Mouse (Mus musculus) midbrain, postnatal 0 days (tissue): ENCODE data around the gene Fkbp5. TPM values are rescaled to one million over a fixed set of nuclear protein-coding genes. Genes with fewer than 3 reads are reported as not detected.

Experiments used
- ATAC-seq: fragments of 200-750 bp; cut with Nextera tagmentation; 2 replicates; pipeline ENCODE4 v1.8.0; 2017; ENCODE audit warnings: moderate number of reproducible peaks, mild to moderate bottlenecking, moderate TSS enrichment, moderate library complexity; ENCODE audit not compliant: low FRiP score
- DNase-seq: peaks from one replicate; pipeline ENCODE4 v3.0.0-alpha.2; 2015; ENCODE audit warnings: low spot score
- H3K27ac ChIP-seq: fragments of 300-500 bp; sonication (generic); 2 replicates; pipeline ENCODE4 v1.5.1; 2014; ENCODE audit warnings: low read depth, mild to moderate bottlenecking, low read length, mixed read lengths
- H3K27me3 ChIP-seq: fragments of 300-500 bp; sonication (generic); 2 replicates; pipeline ENCODE4 v1.6.1; 2014; ENCODE audit warnings: low read length, control low read depth, mixed read lengths; ENCODE audit not compliant: insufficient read depth
- H3K36me3 ChIP-seq: fragments of 300-500 bp; sonication (generic); 2 replicates; pipeline ENCODE4 v1.6.1; 2014; ENCODE audit warnings: low read length, control low read depth, mixed read lengths; ENCODE audit not compliant: insufficient read depth
- H3K4me1 ChIP-seq: fragments of 300-500 bp; sonication (generic); 2 replicates; pipeline ENCODE4 v1.6.1; 2014; ENCODE audit warnings: mild to moderate bottlenecking, control low read depth, antibody characterized with exemption, low read length, mixed read lengths; ENCODE audit not compliant: insufficient read depth
- H3K4me2 ChIP-seq: fragments of 300-500 bp; sonication (generic); 2 replicates; pipeline ENCODE4 v1.6.1; 2014; ENCODE audit warnings: low read depth, mild to moderate bottlenecking, low read length, mixed read lengths; ENCODE audit not compliant: poor library complexity, severe bottlenecking
- H3K4me3 ChIP-seq: fragments of 300-500 bp; sonication (generic); 2 replicates; pipeline ENCODE4 v1.5.1; 2014; ENCODE audit warnings: low read depth, mild to moderate bottlenecking, low read length, moderate library complexity
- H3K9ac ChIP-seq: fragments of 300-500 bp; sonication (generic); replicated peaks from 2 replicates; pipeline ENCODE4 v1.6.1; 2014; ENCODE audit warnings: mild to moderate bottlenecking, low read length, moderate library complexity, mixed read lengths; ENCODE audit not compliant: poor library complexity, severe bottlenecking
- H3K9me3 ChIP-seq: fragments of 300-500 bp; sonication (generic); 2 replicates; pipeline ENCODE4 v1.6.1; 2016; ENCODE audit warnings: low read length, control low read depth
- CTCF ChIP-seq: IDR thresholded peaks from 2 replicates; pipeline ENCODE4 v1.5.1; 2016; ENCODE audit warnings: antibody characterized with exemption, mild to moderate bottlenecking
- WGBS: fragments of 180-500 bp; shearing (Covaris S2); extraction: QIAGEN DNeasy Blood & Tissue Kit; methylation state at CpG from one replicate; pipeline ENCODE4 v1.1.7; 2014; 5-methylcytosine and 5-hydroxymethylcytosine counted together
- polyA plus RNA-seq: library from polyadenylated mRNA; unstranded; fragments of >200 nt; fragmentation: Nextera tagmentation; extraction: Ambion mirVana; gene quantifications from 2 replicates; pipeline ENCODE4 v1.2.1, GENCODE M21; 2015
- total RNA-seq: library from RNA; depleted of rRNA; stranded (reverse); fragments of >200 nt; gene quantifications from 2 replicates; pipeline ENCODE4 v1.2.3, GENCODE M21; 2014

Fkbp5 gene
- total and polyA plus RNA-seq, 2 experiments from 2014 or later = 22.5 to 29.9 TPM

DNA sequence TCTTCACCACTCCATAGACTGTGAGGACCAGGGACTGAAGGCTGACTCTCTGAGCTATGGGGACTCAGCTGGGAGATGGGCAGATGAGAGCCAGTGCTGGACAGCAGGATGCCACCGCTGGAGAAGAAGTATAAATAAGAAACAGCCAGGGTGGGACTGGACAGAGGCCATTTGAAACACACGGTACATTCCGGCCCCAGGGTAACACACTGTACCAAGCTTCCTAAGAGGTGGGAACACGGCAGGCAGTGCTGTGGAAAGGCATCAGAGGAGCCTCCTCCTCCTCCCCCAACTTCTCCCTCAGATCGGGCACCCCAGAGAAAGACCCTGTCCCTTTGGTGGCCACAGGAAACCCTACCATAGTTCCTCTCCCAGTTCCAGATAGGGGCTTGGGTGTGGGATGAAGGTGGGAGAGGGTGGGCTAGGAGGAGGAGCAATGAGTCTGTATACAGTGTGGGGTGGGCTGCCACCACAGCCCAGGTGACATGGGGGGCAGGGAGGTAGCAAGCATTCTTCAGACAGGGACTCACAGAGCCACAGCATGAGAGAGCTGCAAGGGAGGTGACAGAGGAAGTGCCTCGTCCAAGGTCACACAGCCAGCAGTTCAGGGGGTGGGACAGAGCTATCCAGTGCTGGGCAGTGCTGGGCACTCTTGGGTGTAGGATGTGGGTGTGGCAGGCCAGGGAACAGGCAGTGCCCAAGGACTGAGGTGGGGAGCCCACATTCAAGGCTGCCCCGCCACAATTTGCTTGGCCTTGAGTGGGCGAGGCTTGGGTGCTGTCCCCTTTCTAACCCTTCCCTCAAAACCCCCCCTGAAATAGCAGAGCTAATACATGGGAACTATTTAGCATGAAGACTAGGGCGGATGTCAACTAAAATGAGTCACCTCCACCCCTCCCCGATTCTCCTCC, 1.6 kb downstream of the Fkbp5 start:
- Histone ChIP-seq H3K9me3 (no peaks in the 10 kb centered on the region), H3K27ac (no peak overlapping the region), H3K4me2 (no peak overlapping the region), H3K4me3 (no peak overlapping the region), H3K36me3 (no peaks in the 10 kb centered on the region), H3K4me1 (peaks cover 3% of the 10 kb centered on the region; the same call in 1 of the 2 replicates), H3K9ac (no peak overlapping the region), H3K27me3 (0 out of 2 replicates have a peak, but pooled peaks cover 4% of the 10 kb centered on the region)
- ATAC-seq (no peak), DNase-seq (no peak)
- no peak for TF ChIP-seq CTCF
- 73% methylated on average over 10 of the region's 10 CpGs for WGBS

DNA sequence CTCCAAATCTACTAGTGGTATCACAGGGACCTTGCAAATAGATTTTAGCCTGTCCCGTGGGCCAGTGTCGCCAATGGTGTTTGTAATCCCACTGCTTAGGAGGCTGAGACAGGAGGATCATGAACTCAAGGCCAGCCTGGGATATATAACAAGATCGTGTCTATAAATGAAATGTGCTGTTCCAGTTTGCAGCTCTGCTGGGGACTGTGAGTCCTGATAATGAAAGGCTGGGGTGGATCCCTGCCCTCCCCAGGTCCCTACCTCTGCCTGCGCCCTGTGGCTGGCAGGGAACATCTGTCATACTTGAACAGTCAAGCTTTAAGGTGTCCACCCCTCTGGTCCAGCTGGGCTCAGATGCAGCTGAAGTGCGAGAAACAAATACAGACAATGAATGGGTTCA, 2.8 kb downstream of the Fkbp5 start:
- Histone ChIP-seq H3K9me3 (no peaks in the 10 kb centered on the region), H3K4me1 (peaks cover 3% of the 10 kb centered on the region; the same call in 1 of the 2 replicates), H3K4me3 (no peak overlapping the region), H3K9ac (no peak overlapping the region), H3K4me2 (no peak overlapping the region), H3K27ac (no peak overlapping the region), H3K36me3 (no peaks in the 10 kb centered on the region), H3K27me3 (0 out of 2 replicates have a peak, but pooled peaks cover 7% of the 10 kb centered on the region)
- ATAC-seq (no peak), DNase-seq (no peak)
- TF ChIP-seq CTCF = no peak
- WGBS = 57% methylated on average over 5 of the region's 5 CpGs

DNA sequence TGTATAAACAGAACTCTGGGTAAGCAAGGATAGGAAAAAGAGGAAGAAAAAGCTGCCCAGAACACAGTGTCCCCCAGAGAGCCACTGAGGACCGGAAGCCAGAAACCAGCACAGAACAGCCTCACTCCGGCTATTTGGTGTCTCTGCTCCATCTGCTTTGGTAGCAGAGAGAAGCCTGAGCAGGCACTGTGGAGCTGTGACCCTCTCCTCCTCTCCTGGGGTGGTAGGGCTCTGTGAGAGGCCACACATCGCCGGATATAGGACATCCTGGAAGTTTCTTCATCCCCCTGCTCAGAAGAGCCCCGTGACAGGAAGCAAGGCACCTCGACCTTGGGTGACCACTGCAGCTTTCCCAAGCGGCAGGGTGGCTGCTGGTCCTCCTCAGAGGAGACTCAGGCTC, 3.5 kb downstream of the Fkbp5 start:
- Histone ChIP-seq H3K4me3 (no peak overlapping the region), H3K9me3 (no peaks in the 10 kb centered on the region), H3K36me3 (no peaks in the 10 kb centered on the region), H3K9ac (no peak overlapping the region), H3K27me3 (0 out of 2 replicates have a peak, but pooled peaks cover 7% of the 10 kb centered on the region), H3K27ac (no peak overlapping the region), H3K4me1 (peaks cover 3% of the 10 kb centered on the region; the same call in 1 of the 2 replicates), H3K4me2 (no peak overlapping the region)
- ATAC-seq (no peak), DNase-seq (no peak)
- no peak for TF ChIP-seq CTCF
- 67% methylated on average over 7 of the region's 7 CpGs for WGBS

DNA sequence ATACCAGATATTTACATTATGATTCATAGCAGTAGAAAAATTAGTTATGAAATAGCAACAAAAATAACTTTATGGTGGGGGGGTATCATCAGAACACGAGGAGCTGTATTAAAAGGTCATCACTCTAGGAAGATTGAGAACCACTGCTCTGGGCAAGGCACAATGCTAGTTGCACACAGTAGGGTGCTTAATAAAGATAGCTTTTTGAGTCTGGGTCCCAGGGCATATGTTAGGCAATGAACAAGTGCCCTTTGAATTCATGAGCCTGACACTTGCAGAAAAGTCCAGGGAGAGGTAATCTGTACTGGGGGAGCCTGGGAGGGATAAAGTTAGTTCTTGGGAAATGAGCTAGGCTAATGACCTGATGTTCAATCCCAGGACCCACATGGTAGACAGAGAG, 4.0 kb downstream of the Fkbp5 start:
- H3K27me3 ChIP-seq = 0 out of 2 replicates have a peak, but pooled peaks cover 7% of the 10 kb centered on the region
- no peak overlapping the region for H3K4me3 ChIP-seq
- TF ChIP-seq CTCF = no peak
- 85% methylated on average over 1 of the region's 1 CpGs for WGBS
- no peaks in the 10 kb centered on the region for H3K9me3 ChIP-seq
- H3K4me1 ChIP-seq = peaks cover 3% of the 10 kb centered on the region; the same call in 1 of the 2 replicates
- no peak overlapping the region for H3K9ac ChIP-seq
- DNase-seq (no peak), ATAC-seq (no peak)
- no peaks in the 10 kb centered on the region for H3K36me3 ChIP-seq
- H3K27ac ChIP-seq = no peak overlapping the region
- H3K4me2 ChIP-seq = no peak overlapping the region

DNA sequence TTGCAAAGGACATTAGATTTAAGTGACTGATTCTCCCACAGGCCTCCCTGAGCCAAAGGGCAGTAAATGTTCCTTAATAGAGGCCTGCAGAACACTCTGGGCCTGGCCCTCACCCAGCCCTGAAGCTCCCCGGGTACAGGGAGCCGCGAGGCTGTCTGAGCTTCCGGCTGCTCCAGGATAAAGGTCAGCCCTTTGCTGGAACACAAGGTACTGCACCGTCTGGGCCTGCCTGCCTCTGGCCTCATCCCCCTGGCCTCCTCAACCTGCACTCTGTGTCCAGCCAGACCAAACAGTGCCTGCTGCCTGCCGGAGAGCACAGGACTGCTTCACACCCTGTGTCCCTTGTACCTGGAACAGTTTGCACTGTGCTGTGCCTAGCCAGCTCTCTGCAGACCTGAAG, 4.6 kb downstream of the Fkbp5 start:
- 56% methylated on average over 6 of the region's 6 CpGs for WGBS
- TF ChIP-seq CTCF = no peak
- H3K4me1 ChIP-seq = 0 out of 2 replicates have a peak, but pooled peaks cover 3% of the 10 kb centered on the region
- H3K4me3 ChIP-seq = no peak overlapping the region
- no peak overlapping the region for H3K9ac ChIP-seq
- H3K9me3 ChIP-seq = no peaks in the 10 kb centered on the region
- H3K36me3 ChIP-seq = no peaks in the 10 kb centered on the region
- DNase-seq = no peak
- H3K27ac ChIP-seq = no peak overlapping the region
- ATAC-seq = no peak
- H3K4me2 ChIP-seq = no peak overlapping the region
- 0 out of 2 replicates have a peak, but pooled peaks cover 7% of the 10 kb centered on the region for H3K27me3 ChIP-seq
